Mouse (Mus musculus) kidney, embryonic 14.5 days (tissue): ENCODE results near the gene Chpt1. TPM values are rescaled to one million over a fixed set of nuclear protein-coding genes. Genes with fewer than 3 reads are reported as not detected.

Source experiments
- ATAC-seq: fragments of 200-750 bp; cut with Nextera tagmentation; 2 replicates; pipeline ENCODE4 v1.8.0; 2017; ENCODE audit warnings: moderate number of reproducible peaks, mild to moderate bottlenecking, moderate TSS enrichment, moderate library complexity; ENCODE audit not compliant: low FRiP score, low TSS enrichment
- H3K27ac ChIP-seq: fragments of 300-500 bp; sonication (generic); 2 replicates; pipeline ENCODE4 v1.5.1; 2014; ENCODE audit warnings: low read depth, mild to moderate bottlenecking, low read length, moderate library complexity, mixed read lengths
- H3K27me3 ChIP-seq: fragments of 300-500 bp; sonication (generic); 2 replicates; pipeline ENCODE4 v1.6.1; 2014; ENCODE audit warnings: mild to moderate bottlenecking, low read length; ENCODE audit not compliant: control insufficient read depth, insufficient read depth
- H3K36me3 ChIP-seq: fragments of 300-500 bp; sonication (generic); 2 replicates; pipeline ENCODE4 v1.6.1; 2014; ENCODE audit warnings: low read length, mixed read lengths; ENCODE audit not compliant: control insufficient read depth, insufficient read depth
- H3K4me1 ChIP-seq: fragments of 300-500 bp; sonication (generic); 2 replicates; pipeline ENCODE4 v1.6.1; 2014; ENCODE audit warnings: low read length, mixed read lengths; ENCODE audit not compliant: control insufficient read depth, insufficient read depth
- H3K4me2 ChIP-seq: fragments of 300-500 bp; sonication (generic); replicated peaks from 2 replicates; pipeline ENCODE4 v1.6.1; 2014; ENCODE audit warnings: low read depth, mild to moderate bottlenecking, low read length
- H3K4me3 ChIP-seq: fragments of 300-500 bp; sonication (generic); 2 replicates; pipeline ENCODE4 v1.5.1; 2014; ENCODE audit warnings: mild to moderate bottlenecking, low read length
- H3K9ac ChIP-seq: fragments of 300-500 bp; sonication (generic); 2 replicates; pipeline ENCODE4 v1.6.1; 2014; ENCODE audit warnings: low read depth, mild to moderate bottlenecking, low read length, moderate library complexity
- H3K9me3 ChIP-seq: fragments of 300-500 bp; sonication (generic); 2 replicates; pipeline ENCODE4 v1.6.1; 2016; ENCODE audit warnings: low read length; ENCODE audit not compliant: control insufficient read depth
- WGBS: fragments of 180-500 bp; shearing (Covaris S2); extraction: QIAGEN DNeasy Blood & Tissue Kit; methylation state at CpG from one replicate; pipeline ENCODE4 v1.1.7; 2014; 5-methylcytosine and 5-hydroxymethylcytosine counted together
- polyA plus RNA-seq: library from polyadenylated mRNA; unstranded; fragments of >200 nt; fragmentation: Nextera tagmentation; extraction: Ambion mirVana; gene quantifications from 2 replicates; pipeline ENCODE4 v1.2.1, GENCODE M21; 2014

Chpt1 gene
- polyA plus RNA-seq, 1 experiment from 2014 or later, result 35.8 TPM

- H3K4me3 ChIP-seq, result no peak overlapping the region
- no peak overlapping the region for H3K27ac ChIP-seq
- H3K9me3 ChIP-seq, result no peaks in the 10 kb centered on the region
- 97% methylated on average over 2 of the region's 2 CpGs for WGBS
- H3K4me2 ChIP-seq, result no peak overlapping the region
- ATAC-seq, result peak; percentile 75; the same call in 1 of the 2 replicates
- H3K27me3 ChIP-seq, result no peaks in the 10 kb centered on the region
- H3K36me3 ChIP-seq, result peaks cover 14% of the 10 kb centered on the region
- H3K4me1 ChIP-seq, result no peaks in the 10 kb centered on the region
- no peak overlapping the region for H3K9ac ChIP-seq
Observed at GRCm38 (mm10) chr10:88426158-88426816, 77.6 kb downstream of the Chpt1 start.

GRCm38 (mm10) chr10:88420655-88421435 is 83.0 kb downstream of the Chpt1 start:
- Histone ChIP-seq H3K9me3 (no peaks in the 10 kb centered on the region), H3K9ac (no peak overlapping the region), H3K4me2 (no peak overlapping the region), H3K4me1 (no peaks in the 10 kb centered on the region), H3K36me3 (peaks cover 7% of the 10 kb centered on the region; the same call in 1 of the 2 replicates), H3K27ac (no peak overlapping the region), H3K27me3 (no peaks in the 10 kb centered on the region), H3K4me3 (no peak overlapping the region)
- no peak for ATAC-seq
- WGBS, result 95% methylated on average over 19 of the region's 19 CpGs

DNA sequence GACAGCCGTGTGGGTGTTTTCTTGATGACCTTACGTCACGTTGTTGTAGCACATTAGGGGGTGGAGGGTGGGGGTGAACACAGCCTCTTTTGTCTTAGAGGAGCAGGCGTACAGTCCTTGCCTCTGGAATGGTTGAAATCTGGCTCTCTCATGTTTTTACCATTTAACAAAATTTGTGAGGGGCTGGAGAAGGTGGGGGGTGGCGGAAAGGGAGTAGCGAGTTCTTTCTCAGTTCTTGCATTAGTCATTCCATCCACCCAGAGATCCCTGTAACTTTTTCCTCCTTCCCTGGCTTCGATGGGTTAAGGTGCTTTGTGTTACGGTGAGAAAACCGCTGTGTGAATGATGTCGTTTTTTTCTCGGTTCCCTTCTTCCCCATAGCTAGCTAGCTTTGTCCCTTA is 83.7 kb downstream of the Chpt1 start:
- no peak overlapping the region for H3K9ac ChIP-seq
- H3K4me3 ChIP-seq, result no peak overlapping the region
- no peaks in the 10 kb centered on the region for H3K9me3 ChIP-seq
- H3K36me3 ChIP-seq, result peaks cover 11% of the 10 kb centered on the region; the same call in 1 of the 2 replicates
- 78% methylated on average over 11 of the region's 11 CpGs for WGBS
- no peak overlapping the region for H3K27ac ChIP-seq
- H3K27me3 ChIP-seq, result no peaks in the 10 kb centered on the region
- ATAC-seq, result no peak
- no peaks in the 10 kb centered on the region for H3K4me1 ChIP-seq
- H3K4me2 ChIP-seq, result no peak overlapping the region

- no peak overlapping the region for H3K4me3 ChIP-seq
- no peaks in the 10 kb centered on the region for H3K4me1 ChIP-seq
- no peak overlapping the region for H3K9ac ChIP-seq
- no peaks in the 10 kb centered on the region for H3K27me3 ChIP-seq
- H3K9me3 ChIP-seq, result no peaks in the 10 kb centered on the region
- WGBS, result 89% methylated on average over 5 of the region's 5 CpGs
- H3K36me3 ChIP-seq, result peaks cover 15% of the 10 kb centered on the region; the same call in 1 of the 2 replicates
- no peak overlapping the region for H3K4me2 ChIP-seq
- no peak for ATAC-seq
- no peak overlapping the region for H3K27ac ChIP-seq
Observed at GRCm38 (mm10) chr10:88417686-88418085, 86.2 kb downstream of the Chpt1 start.

DNA sequence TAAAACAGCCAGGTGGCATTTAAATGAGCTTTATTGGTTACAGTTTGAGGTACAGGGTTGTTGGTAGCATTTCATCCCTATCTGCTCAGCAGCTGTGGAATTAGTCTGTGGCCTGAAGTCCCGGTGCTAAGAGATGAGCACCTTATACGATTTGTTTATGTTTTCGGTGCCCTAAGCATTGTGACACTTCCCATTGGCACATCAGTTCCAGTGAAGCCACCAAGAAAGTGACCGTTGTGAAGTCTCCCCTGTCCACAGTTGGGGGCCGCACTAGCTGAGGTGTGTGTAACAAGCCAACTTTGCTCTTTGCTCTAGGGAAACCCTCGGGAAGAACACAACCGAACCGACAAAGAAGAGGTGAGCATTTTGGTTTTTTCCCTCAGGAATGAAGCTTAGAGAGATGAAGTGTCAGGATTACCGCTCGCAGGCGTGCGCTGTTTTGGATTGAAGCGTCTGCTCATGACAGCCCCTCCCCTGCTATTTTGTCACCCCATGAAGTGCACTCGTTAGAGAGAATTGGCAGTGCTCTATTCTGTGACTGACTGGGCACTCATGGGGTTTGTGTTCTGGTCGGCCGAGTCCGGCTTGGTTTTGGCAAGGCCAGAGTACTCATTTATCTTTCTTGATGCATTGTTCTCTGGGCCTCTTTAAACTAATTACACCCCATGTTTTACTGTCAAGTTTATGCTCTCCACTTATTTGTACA is 91.4 kb downstream of the Chpt1 start:
- no peak for ATAC-seq
- H3K4me2 ChIP-seq, result no peak overlapping the region
- no peaks in the 10 kb centered on the region for H3K27me3 ChIP-seq
- H3K9me3 ChIP-seq, result no peaks in the 10 kb centered on the region
- no peaks in the 10 kb centered on the region for H3K4me1 ChIP-seq
- H3K9ac ChIP-seq, result no peak overlapping the region
- no peak overlapping the region for H3K27ac ChIP-seq
- WGBS, result 52% methylated on average over 17 of the region's 17 CpGs
- peaks cover 8% of the 10 kb centered on the region; the same call in 1 of the 2 replicates for H3K36me3 ChIP-seq
- H3K4me3 ChIP-seq, result no peak overlapping the region

GRCm38 (mm10) chr10:88409751-88410150 is 94.1 kb downstream of the Chpt1 start:
- ATAC-seq, result no peak
- Histone ChIP-seq H3K4me3 (no peak overlapping the region), H3K4me2 (no peak overlapping the region), H3K4me1 (no peaks in the 10 kb centered on the region), H3K27me3 (no peaks in the 10 kb centered on the region), H3K9me3 (no peaks in the 10 kb centered on the region), H3K9ac (no peak overlapping the region), H3K27ac (no peak overlapping the region), H3K36me3 (0 out of 2 replicates have a peak, but pooled peaks cover under 1% of the 10 kb centered on the region)
- WGBS, result 54% methylated on average over 2 of the region's 2 CpGs

GRCm38 (mm10) chr10:88407875-88408631 is 95.8 kb downstream of the Chpt1 start:
- ATAC-seq, result no peak
- Histone ChIP-seq H3K27me3 (no peaks in the 10 kb centered on the region), H3K4me3 (no peak overlapping the region), H3K9ac (no peak overlapping the region), H3K9me3 (no peaks in the 10 kb centered on the region), H3K27ac (no peak overlapping the region), H3K4me1 (no peaks in the 10 kb centered on the region), H3K36me3 (no peaks in the 10 kb centered on the region), H3K4me2 (no peak overlapping the region)
- WGBS, result 91% methylated on average over 12 of the region's 12 CpGs

- H3K9me3 ChIP-seq, result no peaks in the 10 kb centered on the region
- no peak overlapping the region for H3K4me2 ChIP-seq
- no peak overlapping the region for H3K4me3 ChIP-seq
- ATAC-seq, result no peak
- H3K4me1 ChIP-seq, result no peaks in the 10 kb centered on the region
- no peak overlapping the region for H3K9ac ChIP-seq
- 52% methylated on average over 7 of the region's 7 CpGs for WGBS
- H3K27me3 ChIP-seq, result no peaks in the 10 kb centered on the region
- H3K36me3 ChIP-seq, result no peaks in the 10 kb centered on the region
- H3K27ac ChIP-seq, result no peak overlapping the region
Observed at GRCm38 (mm10) chr10:88405812-88406211, 98.1 kb downstream of the Chpt1 start.
